Mouse (Mus musculus) layer of hippocampus, adult 11-12 months (tissue): ENCODE data around the gene Taar5.

Experiments
- DNase-seq: peaks from one replicate; pipeline ENCODE4 v3.0.0; 2022; ENCODE audit warnings: low spot score

Taar5 gene

GRCm38 (mm10) chr10:23970656-23971165, at the start of gene Taar5:
Gene Taar5, plus strand, starts transcription at chr10:23970706.
- DNase-seq, result no peak

- DNase-seq, result no peak
Observed at GRCm38 (mm10) chr10:23922468-23922867, 48.0 kb upstream of the Taar5 start.

- no peak for DNase-seq
Observed at GRCm38 (mm10) chr10:23923941-23924340, 46.6 kb upstream of the Taar5 start.

DNA sequence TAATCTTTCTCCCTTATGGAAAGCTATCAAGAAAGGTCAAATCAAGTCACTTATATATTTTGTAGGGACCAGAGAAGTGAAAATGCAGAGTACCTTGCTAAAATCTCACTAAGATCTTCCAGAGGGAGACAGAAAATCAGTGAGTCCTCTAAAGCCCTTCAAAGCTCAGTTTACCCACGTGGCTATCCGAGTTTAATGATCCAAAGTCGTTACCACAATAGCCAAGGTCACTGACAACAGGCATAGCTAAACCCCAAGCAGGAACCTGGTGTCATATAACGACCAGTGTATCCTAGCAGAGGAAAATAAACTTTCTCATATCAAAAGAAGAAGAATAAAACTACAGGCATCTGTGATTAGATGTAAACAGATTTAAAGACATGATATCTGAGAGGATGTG, 32.9 kb upstream of the Taar5 start:
- DNase-seq, result no peak

- no peak for DNase-seq
Observed at GRCm38 (mm10) chr10:23938312-23938711, 32.2 kb upstream of the Taar5 start, which contains the start of gene Taar2. Gene Taar2, plus strand, starts transcription at chr10:23938572.

- no peak for DNase-seq
Observed at GRCm38 (mm10) chr10:23942465-23942864, 28.0 kb upstream of the Taar5 start.

DNA sequence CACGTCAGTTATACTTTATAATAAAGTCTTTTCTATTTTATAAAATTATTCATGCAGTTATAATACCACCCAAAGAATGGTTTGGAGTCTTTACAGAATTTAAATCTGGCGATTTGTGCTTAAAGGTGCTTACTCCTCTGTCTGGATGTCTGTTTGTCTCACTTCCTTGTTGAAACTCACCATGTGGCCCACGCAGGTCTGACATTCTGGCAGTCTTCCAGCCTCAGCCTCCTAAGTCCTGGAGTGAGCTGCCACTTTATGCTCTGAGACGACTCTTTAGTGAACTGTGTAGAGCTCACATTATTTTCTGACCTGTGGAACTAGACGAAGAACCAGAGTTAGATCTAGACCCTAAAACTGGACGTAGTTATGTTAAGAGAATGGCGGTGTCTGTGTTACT, 22.5 kb upstream of the Taar5 start:
- no peak for DNase-seq

- DNase-seq, result no peak
Observed at GRCm38 (mm10) chr10:23949508-23950005, 20.9 kb upstream of the Taar5 start, which contains the start of gene Taar3. Gene Taar3, plus strand, starts transcription at chr10:23949558.

- no peak for DNase-seq
Observed at GRCm38 (mm10) chr10:23951714-23952113, 18.8 kb upstream of the Taar5 start.

GRCm38 (mm10) chr10:23959071-23959470, 11.4 kb upstream of the Taar5 start:
- DNase-seq, result no peak

DNA sequence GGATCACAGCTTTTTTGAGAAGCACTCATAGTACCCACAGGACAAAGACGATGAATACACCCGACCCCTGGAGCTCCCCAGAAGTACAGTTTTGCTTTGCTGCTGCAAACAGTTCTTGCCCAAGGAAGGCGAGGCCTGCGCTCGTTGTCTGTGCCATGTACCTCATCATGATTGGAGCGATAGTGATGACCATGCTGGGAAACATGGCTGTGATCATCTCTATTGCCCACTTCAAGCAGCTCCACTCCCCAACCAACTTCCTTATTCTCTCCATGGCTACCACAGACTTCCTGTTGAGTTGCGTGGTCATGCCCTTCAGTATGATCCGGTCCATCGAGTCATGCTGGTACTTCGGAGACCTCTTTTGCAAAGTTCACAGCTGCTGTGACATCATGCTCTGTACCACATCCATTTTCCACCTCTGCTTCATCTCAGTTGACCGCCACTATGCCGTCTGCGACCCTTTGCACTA, 10.0 kb upstream of the Taar5 start, which contains the start of gene Taar4:
Taar4 (plus strand) TSS at position 51 of the 472 bp plus-strand sequence.
- DNase-seq, result no peak

DNA sequence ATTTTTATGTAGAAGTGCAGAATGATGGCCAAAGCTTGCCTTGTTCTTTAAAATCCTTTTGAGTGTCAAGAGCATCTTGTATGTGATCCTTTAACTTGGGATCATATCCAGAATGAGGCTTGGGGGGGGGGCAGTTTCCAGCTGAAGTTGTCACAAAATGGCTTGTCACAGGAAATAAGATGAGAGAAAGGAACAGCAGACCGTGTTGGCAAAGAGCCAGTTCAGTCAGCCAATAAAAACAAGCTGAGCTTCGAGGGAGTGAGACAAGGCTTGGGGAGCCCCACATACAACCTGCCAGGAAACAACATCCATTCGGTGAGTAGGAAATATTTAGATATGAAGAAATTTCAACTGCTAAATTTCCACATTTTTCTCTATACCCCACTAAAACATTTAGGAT, 7.1 kb upstream of the Taar5 start:
- no peak for DNase-seq

- DNase-seq, result no peak
Observed at GRCm38 (mm10) chr10:23964921-23965610, 5.4 kb upstream of the Taar5 start.

DNA sequence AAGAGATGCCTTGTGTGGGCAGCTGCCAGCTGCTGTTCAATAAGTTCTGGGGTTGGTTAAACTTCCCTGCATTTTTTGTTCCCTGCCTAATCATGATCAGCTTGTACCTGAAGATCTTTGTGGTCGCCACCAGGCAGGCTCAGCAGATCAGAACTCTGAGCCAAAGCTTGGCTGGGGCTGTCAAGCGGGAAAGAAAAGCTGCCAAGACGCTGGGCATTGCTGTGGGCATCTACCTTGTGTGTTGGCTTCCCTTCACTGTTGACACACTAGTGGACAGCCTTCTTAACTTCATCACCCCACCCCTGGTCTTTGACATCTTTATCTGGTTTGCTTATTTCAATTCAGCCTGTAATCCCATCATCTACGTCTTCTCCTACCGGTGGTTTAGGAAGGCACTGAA, 750 bp downstream of the Taar5 start:
- no peak for DNase-seq

DNA sequence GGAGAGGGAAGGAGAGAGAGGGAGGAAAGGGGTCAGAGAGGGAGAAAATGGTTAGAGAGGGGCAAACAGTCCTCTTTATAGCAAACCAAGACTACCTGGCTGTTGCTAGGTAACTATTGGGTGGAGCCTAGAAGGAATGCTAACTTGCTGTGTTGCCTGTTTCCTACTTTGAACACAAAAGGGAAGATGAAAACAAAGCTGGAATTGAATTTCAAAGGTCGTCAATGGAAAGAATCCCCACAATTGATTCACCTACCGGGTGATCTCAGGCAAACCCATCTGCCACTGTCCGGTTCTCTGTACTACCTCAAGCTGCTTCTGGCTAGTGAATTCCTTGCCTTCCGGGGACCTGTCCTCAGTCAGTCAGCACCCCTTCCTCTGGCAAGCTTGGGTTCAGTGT, 7.5 kb downstream of the Taar5 start:
- DNase-seq, result no peak

- peak; percentile 72 for DNase-seq
Observed at GRCm38 (mm10) chr10:23978901-23979705, 8.6 kb downstream of the Taar5 start.

DNA sequence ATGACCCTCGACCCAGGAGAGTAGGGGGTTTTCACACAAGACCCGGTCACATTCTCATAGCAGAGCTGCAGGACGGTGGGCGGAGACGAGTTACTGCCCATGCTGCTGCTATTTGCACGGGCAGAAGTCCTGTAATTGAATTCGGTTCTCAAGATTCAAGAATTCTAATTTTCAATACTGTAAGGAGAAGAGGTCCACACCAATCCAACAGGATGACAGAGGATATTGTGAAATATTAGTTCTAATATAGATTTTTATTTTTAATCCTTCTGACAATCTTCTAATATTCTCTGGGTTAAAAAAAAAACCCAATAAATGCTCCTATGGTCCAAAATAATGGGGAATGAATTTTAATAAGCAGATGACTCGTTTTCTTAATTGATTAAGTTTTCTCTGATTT, 15.0 kb downstream of the Taar5 start, which contains the start of gene Taar6:
Taar6 (minus strand) TSS at position 101 of the 400 bp plus-strand sequence.
- DNase-seq, result no peak

DNA sequence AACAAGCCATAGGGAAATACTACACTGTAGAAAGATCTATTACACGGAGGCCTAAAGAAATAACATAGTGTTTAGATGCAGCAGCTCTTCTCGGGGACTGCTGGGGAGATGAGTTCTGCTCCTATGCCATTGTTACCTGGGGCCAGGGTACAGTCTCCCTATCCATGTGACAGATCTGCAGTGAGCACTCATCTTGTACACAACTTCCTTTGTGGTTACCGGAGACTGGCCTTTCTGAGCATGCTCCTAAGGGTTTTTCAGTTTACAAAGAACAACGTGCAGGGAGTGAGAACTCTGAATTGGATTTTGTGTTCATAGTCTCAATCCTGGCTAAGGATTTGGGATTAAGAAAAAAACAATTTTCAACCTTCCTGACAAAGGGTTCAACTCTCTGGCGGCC, 15.9 kb downstream of the Taar5 start:
- DNase-seq, result no peak

DNA sequence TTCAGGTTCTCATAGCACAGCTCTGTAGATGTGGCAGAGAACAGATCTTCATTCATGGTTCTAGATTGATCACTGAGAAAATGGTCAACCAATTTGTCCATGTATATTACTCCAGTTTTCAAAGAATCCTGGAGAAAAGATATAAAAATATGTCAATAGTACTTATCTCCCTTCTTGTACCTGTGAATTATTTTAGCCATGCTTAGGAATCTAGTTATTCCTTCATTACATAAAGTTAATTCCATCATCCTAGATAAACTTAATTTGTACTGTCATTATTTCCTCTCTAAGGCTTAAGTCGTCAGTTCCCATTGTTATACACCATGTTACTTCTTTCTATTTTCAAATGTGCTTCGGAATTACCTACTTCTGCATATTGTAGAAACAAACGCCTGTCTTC, 22.9 kb downstream of the Taar5 start, which contains the start of gene Taar7a:
Taar7a (minus strand) TSS at position 101 of the 400 bp plus-strand sequence.
- DNase-seq, result no peak

- no peak for DNase-seq
Observed at GRCm38 (mm10) chr10:23999639-24000038, 29.1 kb downstream of the Taar5 start, which contains the start of gene Taar7b. Gene Taar7b, plus strand, starts transcription at chr10:23999939.

DNA sequence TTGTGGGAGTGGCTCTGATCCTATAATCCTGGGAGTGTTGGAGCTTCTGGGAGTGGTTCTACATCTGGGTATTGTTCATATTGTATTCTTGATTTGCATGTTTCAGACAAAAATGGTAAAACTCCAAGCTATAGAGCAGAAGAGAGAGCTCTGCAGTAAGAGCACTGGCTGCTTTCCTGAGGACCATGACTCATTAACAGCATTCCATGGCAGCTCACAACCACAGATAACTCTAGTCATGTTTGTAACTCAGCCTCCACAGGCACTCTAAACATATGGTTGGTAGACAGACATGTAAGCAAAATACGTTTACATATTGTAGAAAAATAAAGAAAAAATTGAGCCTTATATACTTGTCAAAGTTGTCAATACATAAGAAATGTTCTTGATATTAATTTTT, 35.9 kb downstream of the Taar5 start:
- DNase-seq, result no peak

GRCm38 (mm10) chr10:24007034-24007433, 36.5 kb downstream of the Taar5 start:
- DNase-seq, result no peak
